Mouse (Mus musculus) liver, embryonic 14.5 days (tissue): ENCODE measurements around the gene Klhl24. TPM values are rescaled to one million over a fixed set of nuclear protein-coding genes. Genes with fewer than 3 reads are reported as not detected.
A peak's percentile ranks its signal among the peaks of the same experiment; 100 is the strongest.
"Not testable (repeated sequence)": the region's sequence is repeated elsewhere in the genome, so short reads cannot be mapped to it uniquely, and the experiment has no call there.

ENCODE experiments used
- ATAC-seq: fragments of 200-750 bp; cut with Nextera tagmentation; 2 replicates; pipeline ENCODE4 v1.8.0; 2017; ENCODE audit warnings: moderate number of reproducible peaks, mild to moderate bottlenecking, moderate library complexity; ENCODE audit not compliant: insufficient read depth
- DNase-seq, 3 experiments: peaks; one replicate each; pipeline ENCODE4 v3.0.0-alpha.2; 2012 to 2013; ENCODE audit warnings: low read depth in 3 of 3, low spot score in 3 of 3
- H3K27ac ChIP-seq: fragments of 300-500 bp; sonication (generic); 2 replicates; pipeline ENCODE4 v1.5.1; 2014; ENCODE audit warnings: moderate library complexity, mild to moderate bottlenecking, control low read depth, inconsistent platforms
- H3K27me3 ChIP-seq: fragments of 300-500 bp; sonication (generic); 2 replicates; pipeline ENCODE4 v1.6.1; 2014; ENCODE audit warnings: mild to moderate bottlenecking, low read length, moderate library complexity; ENCODE audit not compliant: control insufficient read depth, insufficient read depth
- H3K36me3 ChIP-seq: fragments of 300-500 bp; sonication (generic); replicated peaks from 2 replicates; pipeline ENCODE4 v1.6.1; 2014; ENCODE audit warnings: low read depth; ENCODE audit not compliant: control insufficient read depth, insufficient read depth
- H3K4me1 ChIP-seq, 2 experiments: fragments of 200-500 bp in 1 of 2; fragments of 300-500 bp in 1 of 2; sonication (generic) in 1 of 2; replicated peaks; 2 replicates each; pipeline ENCODE4 v1.6.1; 2012 to 2014; ENCODE audit warnings: antibody characterized with exemption in 1 of 2, inconsistent platforms in 1 of 2, low read length in 1 of 2; ENCODE audit not compliant: control insufficient read depth in 2 of 2, insufficient read depth in 2 of 2
- H3K4me2 ChIP-seq: fragments of 300-500 bp; sonication (generic); 2 replicates; pipeline ENCODE4 v1.6.1; 2014; ENCODE audit warnings: low read depth, mild to moderate bottlenecking, control low read depth, moderate library complexity
- H3K4me3 ChIP-seq, 2 experiments: fragments of 200-500 bp in 1 of 2; fragments of 300-500 bp in 1 of 2; sonication (generic) in 1 of 2; 2 replicates each; pipeline ENCODE4 v1.5.1; 2012 to 2014; ENCODE audit warnings: low read depth in 2 of 2, low read length in 2 of 2, mild to moderate bottlenecking in 2 of 2, control low read depth in 1 of 2, inconsistent platforms in 1 of 2, moderate library complexity in 1 of 2; ENCODE audit not compliant: insufficient read depth in 1 of 2
- H3K9ac ChIP-seq: fragments of 300-500 bp; sonication (generic); replicated peaks from 2 replicates; pipeline ENCODE4 v1.6.1; 2014; ENCODE audit warnings: mild to moderate bottlenecking, control low read depth, moderate library complexity
- H3K9me3 ChIP-seq: fragments of 300-500 bp; sonication (generic); 2 replicates; pipeline ENCODE4 v1.6.1; 2016; ENCODE audit warnings: low read length, mixed read lengths; ENCODE audit not compliant: control insufficient read depth
- CTCF ChIP-seq: IDR thresholded peaks from 2 replicates; pipeline ENCODE4 v1.5.1; 2016; ENCODE audit warnings: antibody characterized with exemption, low read depth, control low read depth
- EP300 ChIP-seq: IDR thresholded peaks from 2 replicates; pipeline ENCODE4 v1.6.1; 2016; ENCODE audit warnings: antibody characterized with exemption, low read depth
- WGBS: fragments of 180-500 bp; shearing (Covaris S2); extraction: QIAGEN DNeasy Blood & Tissue Kit; methylation state at CpG from one replicate; pipeline ENCODE4 v1.1.7; 2014; ENCODE audit not compliant: insufficient replicate concordance; 5-methylcytosine and 5-hydroxymethylcytosine counted together
- polyA plus RNA-seq, 2 experiments: library from polyadenylated mRNA; depleted of rRNA in 1 of 2; stranded (reverse) in 1 of 2; unstranded in 1 of 2; fragments of >200 nt; fragmentation: Nextera tagmentation in 1 of 2; extraction: Ambion mirVana in 1 of 2; gene quantifications; 2 replicates each; pipeline versions ENCODE4 v1.2.1 to v1.2.3; 2012 to 2014

Gene Klhl24
- polyA plus RNA-seq, 2 experiments, result 1.6 to 3.7 TPM

DNA sequence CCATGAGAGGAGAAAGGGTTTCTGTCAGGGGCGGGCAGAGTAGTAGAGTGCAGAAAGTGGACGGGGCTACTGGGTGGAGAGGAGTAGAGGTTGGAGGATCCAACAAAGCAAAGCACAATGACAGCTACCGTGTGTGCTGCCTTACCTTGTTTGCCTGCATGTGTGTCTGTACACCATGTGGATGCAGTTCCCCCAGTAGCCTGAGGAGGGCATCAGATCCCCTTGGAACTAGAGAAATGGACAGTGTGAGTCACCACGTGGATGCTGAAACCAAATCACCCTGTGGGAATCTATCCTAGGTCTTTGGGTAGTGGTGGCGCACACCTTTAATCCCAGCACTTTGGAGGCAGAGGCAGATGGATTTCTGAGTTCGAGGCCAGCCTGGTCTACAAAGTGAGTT, 11.6 kb downstream of the Klhl24 start:
- no peaks in the 10 kb centered on the region for H3K9me3 ChIP-seq
- TF ChIP-seq CTCF (peak; percentile 47), EP300 (no peak)
- WGBS, result 82% methylated on average over 6 of the region's 6 CpGs
- no peaks in the 10 kb centered on the region for H3K27me3 ChIP-seq
- H3K36me3 ChIP-seq, result 0 out of 2 replicates have a peak, but pooled peaks cover 2% of the 10 kb centered on the region
- H3K9ac ChIP-seq, result no peak overlapping the region
- no peaks in the 10 kb centered on the region for H3K4me1 ChIP-seq
- DNase-seq (no peak), ATAC-seq (no peak)
- H3K4me3 ChIP-seq, result no peak overlapping the region
- H3K27ac ChIP-seq, result no peak overlapping the region
- H3K4me2 ChIP-seq, result no peak overlapping the region

DNA sequence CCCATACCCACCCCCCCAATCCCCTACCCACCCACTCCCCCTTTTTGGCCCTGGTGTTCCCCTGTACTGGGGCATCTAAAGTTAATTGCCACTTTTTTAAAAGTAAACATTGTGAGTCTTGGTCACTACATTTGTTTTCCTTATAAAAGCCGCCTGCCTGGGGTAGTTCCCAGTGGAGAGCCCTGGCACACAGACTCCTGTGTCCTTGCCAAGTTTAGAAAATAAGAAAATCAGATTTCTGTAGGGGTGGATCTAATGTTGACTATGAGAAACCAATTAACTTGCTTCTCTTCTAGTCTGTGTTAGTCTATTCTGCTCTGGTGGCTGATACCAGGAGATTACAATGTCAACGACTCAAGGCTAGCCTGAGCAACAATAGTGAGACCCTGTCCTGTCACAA, 15.3 kb downstream of the Klhl24 start:
- 61% methylated on average over 2 of the region's 2 CpGs for WGBS
- H3K4me2 ChIP-seq, result no peak overlapping the region
- no peak for ATAC-seq
- TF ChIP-seq EP300 (no peak), CTCF (no peak)
- no peak overlapping the region for H3K27ac ChIP-seq
- no peak overlapping the region for H3K9ac ChIP-seq
- H3K4me1 ChIP-seq, result no peaks in the 10 kb centered on the region
- no peak for DNase-seq
- no peaks in the 10 kb centered on the region for H3K27me3 ChIP-seq
- H3K36me3 ChIP-seq, result 0 out of 2 replicates have a peak, but pooled peaks cover 2% of the 10 kb centered on the region
- H3K4me3 ChIP-seq, result no peak overlapping the region
- no peaks in the 10 kb centered on the region for H3K9me3 ChIP-seq

DNA sequence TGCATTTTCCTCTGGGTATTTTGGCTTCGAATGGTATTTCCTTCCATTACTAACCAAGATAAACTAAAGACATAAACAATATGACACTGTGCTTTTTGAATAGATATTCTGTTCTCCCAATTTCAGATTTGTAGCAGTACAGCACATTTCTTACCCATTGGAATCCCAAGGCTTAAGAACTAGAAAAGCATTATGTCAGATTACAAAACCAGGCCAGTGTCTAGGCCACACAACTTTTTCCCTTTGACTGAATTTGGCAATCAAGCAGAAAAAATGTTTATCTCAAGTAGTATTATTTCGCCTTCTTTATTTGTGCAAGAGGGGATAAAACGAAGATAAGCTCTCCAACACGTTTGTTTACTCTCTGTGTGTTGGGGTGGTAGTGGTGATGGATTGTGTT, 18.7 kb downstream of the Klhl24 start:
- Histone ChIP-seq H3K9me3 (no peaks in the 10 kb centered on the region), H3K36me3 (no peaks in the 10 kb centered on the region)
- no peak for DNase-seq

DNA sequence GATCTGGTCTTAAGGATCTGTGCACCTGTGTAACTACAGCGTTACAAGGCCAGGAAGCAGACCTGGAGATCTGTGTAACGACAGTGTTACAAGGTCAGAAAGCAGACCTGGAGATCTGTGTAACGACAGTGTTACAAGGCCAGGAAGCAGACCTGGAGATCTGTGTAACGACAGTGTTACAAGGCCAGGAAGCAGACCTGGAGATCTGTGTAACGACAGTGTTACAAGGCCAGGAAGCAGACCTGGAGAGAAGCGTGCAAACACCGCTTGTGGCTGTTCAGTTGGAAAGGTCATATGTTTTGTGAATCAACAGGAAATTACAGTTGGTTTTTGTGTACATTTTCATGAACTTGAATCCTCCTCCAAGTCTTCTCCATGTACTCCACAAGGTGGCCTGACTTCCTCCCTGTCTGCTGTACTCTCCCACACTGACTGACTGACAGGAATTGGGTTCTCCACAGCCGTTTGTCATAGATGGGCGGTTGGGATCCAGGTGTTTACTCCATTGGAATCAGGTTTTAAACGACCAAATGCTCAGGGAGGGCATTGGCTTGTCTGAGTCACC, 29.1 kb downstream of the Klhl24 start:
- H3K4me2 ChIP-seq, result not testable (repeated sequence)
- WGBS, result 53% methylated on average over 10 of the region's 10 CpGs

More for the DNA sequence above, 18.7 kb downstream of the Klhl24 start:
- Histone ChIP-seq H3K27ac (no peak overlapping the region), H3K4me3 (no peak overlapping the region), H3K9ac (no peak overlapping the region), H3K4me2 (no peak overlapping the region), H3K4me1 (no peaks in the 10 kb centered on the region), H3K27me3 (no peaks in the 10 kb centered on the region)
- WGBS, result 51% methylated on average over 4 of the region's 4 CpGs
- TF ChIP-seq CTCF (no peak), EP300 (no peak)
- ATAC-seq, result no peak

DNA sequence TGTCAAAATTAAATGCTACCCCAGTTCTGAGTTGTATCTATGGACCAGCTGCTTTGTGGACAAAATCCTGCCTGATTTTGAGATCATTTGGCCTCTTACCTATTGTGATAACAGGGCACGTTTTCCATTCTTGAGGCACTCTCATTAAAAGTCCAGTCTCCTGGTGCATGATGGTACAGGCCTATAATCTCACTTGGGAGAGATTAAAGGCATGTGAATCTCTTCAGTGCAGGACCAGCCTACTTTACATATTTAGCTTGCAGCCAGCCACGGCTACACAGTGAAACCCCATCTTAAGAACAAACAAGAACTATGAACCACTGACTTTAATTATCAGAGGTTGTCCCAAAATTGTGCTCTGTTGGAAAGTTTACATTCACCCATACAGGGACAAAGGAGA, 33.1 kb downstream of the Klhl24 start:
- H3K4me1 ChIP-seq, result no peaks in the 10 kb centered on the region
- H3K27ac ChIP-seq, result no peak overlapping the region
- H3K36me3 ChIP-seq, result no peaks in the 10 kb centered on the region
- H3K4me2 ChIP-seq, result no peak overlapping the region
- no peak overlapping the region for H3K9ac ChIP-seq
- ATAC-seq (no peak), DNase-seq (no peak)
- TF ChIP-seq CTCF (no peak), EP300 (no peak)
- no peak overlapping the region for H3K4me3 ChIP-seq
- H3K27me3 ChIP-seq, result no peaks in the 10 kb centered on the region
- WGBS, result 39% methylated on average over 2 of the region's 2 CpGs
- no peaks in the 10 kb centered on the region for H3K9me3 ChIP-seq

More for the DNA sequence above, 29.1 kb downstream of the Klhl24 start:
- not testable (repeated sequence) for ATAC-seq, H3K9me3 ChIP-seq, H3K36me3 ChIP-seq, H3K4me3 ChIP-seq, H3K9ac ChIP-seq, H3K4me1 ChIP-seq, H3K27ac ChIP-seq, DNase-seq, H3K27me3 ChIP-seq
